Mouse (Mus musculus): ENCODE data around the gene Smim22. TPM values are rescaled to one million over a fixed set of nuclear protein-coding genes. Genes with fewer than 3 reads are reported as not detected.

Smim22 gene
- polyA plus RNA-seq, 1 experiment from 2014 or later: 4.3 TPM

DNA sequence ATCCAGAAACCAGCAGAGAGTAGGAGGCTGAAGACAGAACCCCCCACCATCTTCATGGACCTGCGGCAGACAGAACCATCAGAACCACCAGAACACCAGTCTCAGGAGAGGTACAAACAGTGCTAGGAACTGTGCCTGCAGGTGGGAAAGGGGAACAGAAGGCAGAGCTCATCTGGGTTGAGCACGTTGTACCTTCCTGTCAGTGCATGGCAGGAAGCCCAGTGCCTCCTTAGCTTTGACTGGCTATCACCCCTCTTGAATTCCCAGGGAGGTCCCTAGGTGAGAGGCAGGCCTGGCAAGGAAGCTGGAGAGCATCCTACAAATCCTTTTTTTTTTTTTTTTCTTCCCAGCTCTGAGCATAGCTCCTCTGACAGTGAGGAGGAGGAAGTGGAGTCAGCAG is 30.9 kb upstream of the Smim22 start:
- Histone ChIP-seq H3K27ac (replicated peaks) (no peak overlapping the region), H3K27me3 (no peaks in the 10 kb centered on the region), H3K9me3 (no peaks in the 10 kb centered on the region), H3K4me2 (no peak overlapping the region), H3K36me3 (no peaks in the 10 kb centered on the region), H3K4me3 (no peak overlapping the region), H3K9ac (no peak overlapping the region), H3K4me1 (replicated peaks) (no peaks in the 10 kb centered on the region)
- ATAC-seq (ENCODE audit: low FRiP score, low read depth): no peak
- 71% methylated on average over 2 of the region's 2 CpGs for WGBS

- H3K4me3 ChIP-seq: no peak overlapping the region
- 70% methylated on average over 5 of the region's 5 CpGs for WGBS
These were observed 28.6 kb upstream of the Smim22 start for GRCm38 (mm10) chr16:4978275-4979051.

GRCm38 (mm10) chr16:4979755-4980380 is 27.2 kb upstream of the Smim22 start:
- no peak overlapping the region for H3K9ac ChIP-seq
- no peaks in the 10 kb centered on the region for H3K9me3 ChIP-seq
- H3K4me1 ChIP-seq (replicated peaks): no peaks in the 10 kb centered on the region
- H3K27ac ChIP-seq (replicated peaks): no peak overlapping the region
- H3K4me3 ChIP-seq: no peak overlapping the region
- no peak overlapping the region for H3K4me2 ChIP-seq
- 74% methylated on average over 4 of the region's 4 CpGs for WGBS
- no peak; the same call in 1 of the 2 replicates for ATAC-seq (ENCODE audit: low FRiP score, low read depth)
- H3K36me3 ChIP-seq: no peaks in the 10 kb centered on the region
- H3K27me3 ChIP-seq: no peaks in the 10 kb centered on the region

More at GRCm38 (mm10) chr16:4978275-4979051, 28.6 kb upstream of the Smim22 start:
- Histone ChIP-seq H3K36me3 (no peaks in the 10 kb centered on the region), H3K9ac (no peak overlapping the region), H3K27me3 (no peaks in the 10 kb centered on the region), H3K4me2 (no peak overlapping the region), H3K27ac (replicated peaks) (no peak overlapping the region), H3K9me3 (no peaks in the 10 kb centered on the region), H3K4me1 (replicated peaks) (no peaks in the 10 kb centered on the region)
- ATAC-seq (ENCODE audit: low FRiP score, low read depth): no peak

GRCm38 (mm10) chr16:4984717-4985116 is 22.4 kb upstream of the Smim22 start:
- Histone ChIP-seq H3K4me1 (replicated peaks) (no peaks in the 10 kb centered on the region), H3K9ac (no peak overlapping the region), H3K36me3 (no peaks in the 10 kb centered on the region), H3K9me3 (no peaks in the 10 kb centered on the region), H3K4me2 (no peak overlapping the region), H3K27ac (replicated peaks) (no peak overlapping the region), H3K4me3 (no peak overlapping the region), H3K27me3 (no peaks in the 10 kb centered on the region)
- WGBS: 95% methylated on average over 12 of the region's 12 CpGs
- no peak for ATAC-seq (ENCODE audit: low FRiP score, low read depth)

- WGBS: 80% methylated on average over 4 of the region's 4 CpGs
- H3K4me1 ChIP-seq (replicated peaks): no peaks in the 10 kb centered on the region
- no peak overlapping the region for H3K4me2 ChIP-seq
- no peak overlapping the region for H3K9ac ChIP-seq
- no peak for ATAC-seq (ENCODE audit: low FRiP score, low read depth)
- H3K36me3 ChIP-seq: no peaks in the 10 kb centered on the region
- no peaks in the 10 kb centered on the region for H3K9me3 ChIP-seq
- no peak overlapping the region for H3K4me3 ChIP-seq
- H3K27ac ChIP-seq (replicated peaks): no peak overlapping the region
- no peaks in the 10 kb centered on the region for H3K27me3 ChIP-seq
These were observed 13.8 kb upstream of the Smim22 start for GRCm38 (mm10) chr16:4993276-4993675.

- ATAC-seq (ENCODE audit: low FRiP score, low read depth): no peak
- WGBS: 43% methylated on average over 2 of the region's 3 CpGs
These were observed 9.5 kb upstream of the Smim22 start, which contains the start of gene Sept12 for GRCm38 (mm10) chr16:4997553-4997952. Gene Sept12, minus strand, starts transcription at chr16:4997852.

DNA sequence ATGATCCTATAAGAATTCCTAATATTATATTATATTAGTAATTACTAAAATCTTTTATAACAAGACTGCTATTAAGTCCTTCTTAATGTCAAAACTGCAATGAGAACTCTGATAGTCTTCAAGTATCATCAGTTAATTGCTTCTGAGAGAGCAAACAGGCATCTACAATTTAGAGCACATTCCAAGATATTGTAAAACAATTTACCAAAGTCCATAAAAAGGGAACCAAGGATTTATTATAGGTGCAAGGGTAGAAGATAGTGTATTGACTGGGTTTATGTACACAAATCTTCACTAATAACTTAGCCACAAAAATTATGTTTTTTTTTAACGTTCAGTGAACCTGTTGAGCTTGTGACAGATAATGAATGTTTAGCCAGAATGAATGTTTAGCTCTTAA is 8.1 kb upstream of the Smim22 start:
- Histone ChIP-seq H3K36me3 (no peaks in the 10 kb centered on the region), H3K4me2 (no peak overlapping the region), H3K4me1 (replicated peaks) (no peaks in the 10 kb centered on the region), H3K4me3 (no peak overlapping the region), H3K9ac (no peak overlapping the region), H3K9me3 (no peaks in the 10 kb centered on the region), H3K27ac (replicated peaks) (no peak overlapping the region), H3K27me3 (no peaks in the 10 kb centered on the region)
- ATAC-seq (ENCODE audit: low FRiP score, low read depth): no peak
- WGBS: 78% methylated on average over 1 of the region's 1 CpGs

More at GRCm38 (mm10) chr16:4997553-4997952, 9.5 kb upstream of the Smim22 start, which contains the start of gene Sept12:
- H3K36me3 ChIP-seq: no peaks in the 10 kb centered on the region
- no peaks in the 10 kb centered on the region for H3K4me1 ChIP-seq (replicated peaks)
- no peaks in the 10 kb centered on the region for H3K9me3 ChIP-seq
- no peak within 1 kb of the TSS for H3K4me3 ChIP-seq
- no peak within 1 kb of the TSS for H3K9ac ChIP-seq
- H3K27me3 ChIP-seq: no peaks in the 10 kb centered on the region
- no peak within 1 kb of the TSS for H3K4me2 ChIP-seq
- H3K27ac ChIP-seq (replicated peaks): no peak within 1 kb of the TSS

GRCm38 (mm10) chr16:5000611-5001010 is 6.5 kb upstream of the Smim22 start:
- no peak for ATAC-seq (ENCODE audit: low FRiP score, low read depth)
- Histone ChIP-seq H3K36me3 (no peaks in the 10 kb centered on the region), H3K27ac (replicated peaks) (no peak overlapping the region), H3K9me3 (no peaks in the 10 kb centered on the region), H3K4me3 (no peak overlapping the region), H3K27me3 (no peaks in the 10 kb centered on the region), H3K4me1 (replicated peaks) (no peaks in the 10 kb centered on the region), H3K9ac (no peak overlapping the region), H3K4me2 (no peak overlapping the region)
- WGBS: 78% methylated on average over 3 of the region's 3 CpGs

GRCm38 (mm10) chr16:5007492-5007891 is 404 bp downstream of the Smim22 start:
- H3K9me3 ChIP-seq: no peaks in the 10 kb centered on the region
- no peak overlapping the region for H3K4me2 ChIP-seq
- peaks cover 12% of the 10 kb centered on the region for H3K4me1 ChIP-seq (replicated peaks)
- ATAC-seq (ENCODE audit: low FRiP score, low read depth): no peak
- H3K27me3 ChIP-seq: no peaks in the 10 kb centered on the region
- H3K4me3 ChIP-seq: no peak overlapping the region
- H3K27ac ChIP-seq (replicated peaks): no peak overlapping the region
- H3K9ac ChIP-seq: no peak overlapping the region
- WGBS: 54% methylated on average over 6 of the region's 6 CpGs
- H3K36me3 ChIP-seq: no peaks in the 10 kb centered on the region

DNA sequence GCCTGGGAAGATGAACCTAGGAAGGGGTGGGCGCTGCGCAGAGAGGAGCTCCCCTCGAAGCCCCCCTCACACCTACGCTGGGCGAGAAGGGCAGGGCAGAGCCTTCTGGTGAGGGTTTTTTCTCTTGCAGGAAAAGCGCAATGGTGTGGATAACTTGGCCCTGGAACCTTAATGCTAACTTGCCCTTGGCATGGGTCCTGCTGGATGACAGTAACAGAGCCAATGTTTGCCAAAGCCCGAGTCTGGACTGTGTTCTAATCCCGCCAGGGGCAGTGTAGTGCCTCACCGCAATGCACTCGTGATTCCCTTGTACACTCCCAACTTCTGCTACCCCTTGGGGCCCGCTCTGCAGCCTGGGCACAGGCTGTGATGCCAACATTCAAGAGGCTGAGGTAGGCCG is 988 bp downstream of the Smim22 start:
- no peaks in the 10 kb centered on the region for H3K36me3 ChIP-seq
- no peaks in the 10 kb centered on the region for H3K9me3 ChIP-seq
- no peak overlapping the region for H3K27ac ChIP-seq (replicated peaks)
- ATAC-seq (ENCODE audit: low FRiP score, low read depth): no peak
- H3K9ac ChIP-seq: no peak overlapping the region
- H3K4me3 ChIP-seq: no peak overlapping the region
- no peaks in the 10 kb centered on the region for H3K27me3 ChIP-seq
- H3K4me1 ChIP-seq (replicated peaks): peaks cover 17% of the 10 kb centered on the region
- H3K4me2 ChIP-seq: no peak overlapping the region
- 90% methylated on average over 12 of the region's 12 CpGs for WGBS

- 75% methylated on average over 10 of the region's 10 CpGs for WGBS
- H3K4me2 ChIP-seq: no peak overlapping the region
- no peak overlapping the region for H3K9ac ChIP-seq
- no peak for ATAC-seq (ENCODE audit: low FRiP score, low read depth)
- no peak overlapping the region for H3K27ac ChIP-seq (replicated peaks)
- H3K4me1 ChIP-seq (replicated peaks): peaks cover 17% of the 10 kb centered on the region
- H3K4me3 ChIP-seq: no peak overlapping the region
- H3K27me3 ChIP-seq: no peaks in the 10 kb centered on the region
- H3K36me3 ChIP-seq: peaks cover 12% of the 10 kb centered on the region
- H3K9me3 ChIP-seq: no peaks in the 10 kb centered on the region
These were observed 3.4 kb downstream of the Smim22 start for GRCm38 (mm10) chr16:5010371-5010935.

GRCm38 (mm10) chr16:5011285-5011684 is 4.2 kb downstream of the Smim22 start:
- Histone ChIP-seq H3K4me1 (replicated peaks) (peaks cover 17% of the 10 kb centered on the region), H3K9me3 (no peaks in the 10 kb centered on the region), H3K9ac (no peak overlapping the region), H3K36me3 (peaks cover 20% of the 10 kb centered on the region), H3K27me3 (no peaks in the 10 kb centered on the region), H3K27ac (replicated peaks) (no peak overlapping the region), H3K4me3 (no peak overlapping the region), H3K4me2 (no peak overlapping the region)
- 90% methylated on average over 7 of the region's 7 CpGs for WGBS
- no peak for ATAC-seq (ENCODE audit: low FRiP score, low read depth)

Measured in hindbrain, embryonic 15.5 days (tissue).